Mouse (Mus musculus) brain, embryonic 18.5 days (tissue): ENCODE measurements around the gene Rab7.

Experiments used
- DNase-seq: peaks from one replicate; pipeline ENCODE4 v3.0.0-alpha.2; 2012; ENCODE audit warnings: low read depth, low spot score

The Rab7 gene

GRCm38 (mm10) chr6:88044577-88045405, at the start of gene Rab7:
Rab7 (minus strand) TSS chr6:88045270.
- peak; percentile 93 for DNase-seq

- no peak for DNase-seq
Observed at GRCm38 (mm10) chr6:88088971-88089370, 43.9 kb upstream of the Rab7 start.

GRCm38 (mm10) chr6:88084278-88085151, 39.4 kb upstream of the Rab7 start, which contains the start of gene Rpn1:
Rpn1 (plus strand) TSS chr6:88084482.
- peak; percentile 72 for DNase-seq

GRCm38 (mm10) chr6:88083672-88084071, 38.6 kb upstream of the Rab7 start:
- no peak for DNase-seq

- DNase-seq, result no peak
Observed at GRCm38 (mm10) chr6:88083095-88083494, 38.0 kb upstream of the Rab7 start.

- DNase-seq, result no peak
Observed at GRCm38 (mm10) chr6:88075960-88076517, 31.0 kb upstream of the Rab7 start.

- peak; percentile 88 for DNase-seq
Observed at GRCm38 (mm10) chr6:88074752-88075554, 29.9 kb upstream of the Rab7 start.

- DNase-seq, result no peak
Observed at GRCm38 (mm10) chr6:88071216-88071615, 26.1 kb upstream of the Rab7 start.

GRCm38 (mm10) chr6:88070468-88070867, 25.4 kb upstream of the Rab7 start:
- no peak for DNase-seq

- no peak for DNase-seq
Observed at GRCm38 (mm10) chr6:88068739-88069138, 23.7 kb upstream of the Rab7 start.

GRCm38 (mm10) chr6:88067722-88068121, 22.7 kb upstream of the Rab7 start:
- no peak for DNase-seq

GRCm38 (mm10) chr6:88065968-88066367, 20.9 kb upstream of the Rab7 start:
- no peak for DNase-seq

GRCm38 (mm10) chr6:88065116-88065515, 20.0 kb upstream of the Rab7 start:
- DNase-seq, result no peak

GRCm38 (mm10) chr6:88064072-88064642, 19.1 kb upstream of the Rab7 start:
- DNase-seq, result no peak

GRCm38 (mm10) chr6:88062398-88062797, 17.3 kb upstream of the Rab7 start:
- DNase-seq, result no peak

GRCm38 (mm10) chr6:88061406-88061805, 16.3 kb upstream of the Rab7 start:
- no peak for DNase-seq

- no peak for DNase-seq
Observed at GRCm38 (mm10) chr6:88060602-88061001, 15.5 kb upstream of the Rab7 start.

GRCm38 (mm10) chr6:88059903-88060302, 14.8 kb upstream of the Rab7 start:
- DNase-seq, result no peak

GRCm38 (mm10) chr6:88056866-88057265, 11.8 kb upstream of the Rab7 start:
- DNase-seq, result no peak

- no peak for DNase-seq
Observed at GRCm38 (mm10) chr6:88055663-88056062, 10.6 kb upstream of the Rab7 start.
